Mouse (Mus musculus): ENCODE measurements around the gene Olfr1352. TPM values are rescaled to one million over a fixed set of nuclear protein-coding genes. Genes with fewer than 3 reads are reported as not detected.
"Not testable (repeated sequence)": the region's sequence is repeated elsewhere in the genome, so short reads cannot be mapped to it uniquely, and the experiment has no call there.

Olfr1352 gene
- not detected in 2 replicates for polyA plus RNA-seq (2015; fragmentation: Nextera tagmentation; extraction: Ambion mirVana)

DNA sequence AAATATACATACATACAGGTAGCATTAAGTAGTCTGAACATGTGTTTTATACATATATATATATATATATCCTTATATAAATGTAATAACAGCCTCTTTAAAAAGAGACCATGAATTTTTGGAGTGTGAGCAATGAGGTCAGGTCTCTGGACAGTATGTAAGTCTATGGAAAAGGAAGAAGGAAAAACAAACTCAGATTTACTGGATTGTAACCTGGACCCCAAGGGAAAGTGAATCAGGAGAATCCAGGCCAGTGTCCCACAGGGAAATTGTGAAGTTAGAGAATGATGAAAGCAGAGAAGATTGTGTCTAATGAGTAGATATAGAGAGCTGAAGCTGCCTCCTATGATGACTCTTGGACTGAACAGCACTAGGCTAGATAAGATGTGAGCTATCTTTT is at the start of gene Olfr1352:
TSS of gene Olfr1352 (plus strand) at position 301 of the 400 bp plus-strand sequence.
- Histone ChIP-seq H3K9ac (ENCODE audit: low read depth, low read length) (no peak within 1 kb of the TSS), H3K4me2 (ENCODE audit: low read length) (no peak within 1 kb of the TSS), H3K9me3 (ENCODE audit: control insufficient read depth, low read length) (no peaks in the 10 kb centered on the region), H3K4me3 (ENCODE audit: low read length) (no peak within 1 kb of the TSS), H3K4me1 (ENCODE audit: control insufficient read depth, insufficient read depth, low read depth, low read length) (no peaks in the 10 kb centered on the region), H3K27me3 (replicated peaks; ENCODE audit: control insufficient read depth, insufficient read depth, low read length) (no peaks in the 10 kb centered on the region), H3K36me3 (ENCODE audit: control insufficient read depth, insufficient read depth, low read length) (no peaks in the 10 kb centered on the region), H3K27ac (ENCODE audit: low read depth, low read length) (no peak within 1 kb of the TSS)
- ATAC-seq, result no peak

DNA sequence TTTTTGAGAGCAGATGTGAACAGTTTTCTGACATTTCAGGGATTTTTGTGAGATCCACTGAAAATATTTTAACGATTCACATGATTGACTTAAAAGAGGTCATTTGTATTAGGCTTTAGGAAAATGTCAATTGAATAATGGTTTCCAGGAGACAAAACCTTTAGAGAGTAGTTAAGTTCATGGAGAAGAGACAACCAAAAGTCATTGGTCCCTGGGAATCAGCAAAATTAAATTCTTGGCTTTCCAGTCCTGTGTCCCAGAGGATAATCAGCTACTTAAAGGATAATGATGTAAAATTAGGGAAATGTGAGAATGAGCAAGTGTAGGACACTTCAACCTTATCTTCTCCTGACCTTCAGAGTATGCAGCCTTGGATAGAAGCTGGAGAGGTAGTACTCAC is 30.5 kb upstream of the Olfr1352 start, which contains the start of gene Olfr8:
TSS of gene Olfr8 (plus strand) at position 301 of the 400 bp plus-strand sequence.
- H3K27ac ChIP-seq (ENCODE audit: low read depth, low read length); H3K36me3 ChIP-seq (ENCODE audit: control insufficient read depth, insufficient read depth, low read length); H3K27me3 ChIP-seq (replicated peaks; ENCODE audit: control insufficient read depth, insufficient read depth, low read length); H3K4me1 ChIP-seq (ENCODE audit: control insufficient read depth, insufficient read depth, low read depth, low read length); H3K9ac ChIP-seq (ENCODE audit: low read depth, low read length); H3K9me3 ChIP-seq (ENCODE audit: control insufficient read depth, low read length); H3K4me2 ChIP-seq (ENCODE audit: low read length); ATAC-seq; H3K4me3 ChIP-seq (ENCODE audit: low read length): not testable (repeated sequence)
- 86% methylated on average over 1 of the region's 1 CpGs for WGBS

DNA sequence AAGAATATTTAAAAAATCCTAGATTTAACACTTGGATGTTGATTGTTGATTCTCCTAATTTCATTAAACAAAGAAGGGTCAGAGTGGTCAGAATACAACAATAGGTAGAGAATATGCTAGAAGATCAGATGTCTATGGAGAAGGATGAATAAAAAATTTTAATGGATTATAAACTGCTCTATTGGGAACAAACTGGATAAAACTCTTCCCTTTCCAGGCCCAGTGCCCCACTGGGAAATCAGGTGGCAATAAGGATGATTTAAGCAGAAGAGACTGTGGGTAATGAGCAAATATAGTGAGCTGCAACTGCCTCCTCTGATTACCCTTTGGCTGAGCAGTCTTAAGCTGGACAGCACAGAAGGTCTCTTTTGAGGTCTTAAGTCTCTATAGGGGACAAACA is 17.8 kb upstream of the Olfr1352 start, which contains the start of gene Olfr1353:
TSS of gene Olfr1353 (plus strand) at position 301 of the 400 bp plus-strand sequence.
- H3K9me3 ChIP-seq (ENCODE audit: control insufficient read depth, low read length); H3K36me3 ChIP-seq (ENCODE audit: control insufficient read depth, insufficient read depth, low read length); H3K4me2 ChIP-seq (ENCODE audit: low read length); H3K27ac ChIP-seq (ENCODE audit: low read depth, low read length); H3K4me1 ChIP-seq (ENCODE audit: control insufficient read depth, insufficient read depth, low read depth, low read length); H3K4me3 ChIP-seq (ENCODE audit: low read length); ATAC-seq; H3K27me3 ChIP-seq (replicated peaks; ENCODE audit: control insufficient read depth, insufficient read depth, low read length); H3K9ac ChIP-seq (ENCODE audit: low read depth, low read length): not testable (repeated sequence)

GRCm38 (mm10) chr10:79012172-79012571 is 31.3 kb downstream of the Olfr1352 start, which contains the start of gene Olfr1351:
Olfr1351 (plus strand) TSS chr10:79012472.
- Histone ChIP-seq H3K36me3 (ENCODE audit: control insufficient read depth, insufficient read depth, low read length) (no peaks in the 10 kb centered on the region), H3K4me3 (ENCODE audit: low read length) (no peak within 1 kb of the TSS), H3K4me2 (ENCODE audit: low read length) (no peak within 1 kb of the TSS), H3K27ac (ENCODE audit: low read depth, low read length) (no peak within 1 kb of the TSS), H3K9me3 (ENCODE audit: control insufficient read depth, low read length) (no peaks in the 10 kb centered on the region), H3K9ac (ENCODE audit: low read depth, low read length) (no peak within 1 kb of the TSS), H3K27me3 (replicated peaks; ENCODE audit: control insufficient read depth, insufficient read depth, low read length) (no peaks in the 10 kb centered on the region), H3K4me1 (ENCODE audit: control insufficient read depth, insufficient read depth, low read depth, low read length) (no peaks in the 10 kb centered on the region)
- 84% methylated on average over 1 of the region's 1 CpGs for WGBS
- no peak for ATAC-seq

- Histone ChIP-seq H3K9me3 (ENCODE audit: control insufficient read depth, low read length) (0 out of 2 replicates have a peak, but pooled peaks cover 2% of the 10 kb centered on the region), H3K4me3 (ENCODE audit: low read length) (no peak within 1 kb of the TSS), H3K9ac (ENCODE audit: low read depth, low read length) (no peak within 1 kb of the TSS), H3K4me1 (ENCODE audit: control insufficient read depth, insufficient read depth, low read depth, low read length) (no peaks in the 10 kb centered on the region), H3K27ac (ENCODE audit: low read depth, low read length) (no peak within 1 kb of the TSS), H3K4me2 (ENCODE audit: low read length) (no peak within 1 kb of the TSS), H3K36me3 (ENCODE audit: control insufficient read depth, insufficient read depth, low read length) (no peaks in the 10 kb centered on the region), H3K27me3 (replicated peaks; ENCODE audit: control insufficient read depth, insufficient read depth, low read length) (no peaks in the 10 kb centered on the region)
- no peak for ATAC-seq
Measured at GRCm38 (mm10) chr10:79028441-79028840, 47.6 kb downstream of the Olfr1352 start, which contains the start of gene Olfr57. Olfr57 (plus strand) TSS chr10:79028741.

Other genes with a start within 250 kb of the Olfr1352 start
- 0.25 and 0.26 TPM in 2 replicates for gene Ccdc105, start 228.0 kb upstream of the Olfr1352 start, polyA plus RNA-seq (2015; fragmentation: Nextera tagmentation; extraction: Ambion mirVana)
- 32.6 and 37.3 TPM in 2 replicates for gene Slc1a6, start 200.6 kb upstream of the Olfr1352 start, polyA plus RNA-seq (2015; fragmentation: Nextera tagmentation; extraction: Ambion mirVana)
- gene Olfr1356, start 128.9 kb upstream of the Olfr1352 start, polyA plus RNA-seq (2015; fragmentation: Nextera tagmentation; extraction: Ambion mirVana), result not detected in 2 replicates
- gene Olfr1355, start 105.5 kb upstream of the Olfr1352 start, polyA plus RNA-seq (2015; fragmentation: Nextera tagmentation; extraction: Ambion mirVana), result not detected in 2 replicates
- gene Olfr1354, start 67.9 kb upstream of the Olfr1352 start, polyA plus RNA-seq (2015; fragmentation: Nextera tagmentation; extraction: Ambion mirVana), result not detected in 2 replicates
- not detected in 2 replicates for gene Olfr8, start 30.4 kb upstream of the Olfr1352 start, polyA plus RNA-seq (2015; fragmentation: Nextera tagmentation; extraction: Ambion mirVana)
- not detected in 2 replicates for gene Olfr1353, start 17.7 kb upstream of the Olfr1352 start, polyA plus RNA-seq (2015; fragmentation: Nextera tagmentation; extraction: Ambion mirVana)
- not detected in 2 replicates for gene Olfr1351, start 31.4 kb downstream of the Olfr1352 start, polyA plus RNA-seq (2015; fragmentation: Nextera tagmentation; extraction: Ambion mirVana)
- 0.31 and 0.45 TPM in 2 replicates for gene Olfr57, start 47.7 kb downstream of the Olfr1352 start, polyA plus RNA-seq (2015; fragmentation: Nextera tagmentation; extraction: Ambion mirVana)
- gene 2610008E11Rik, start 116.5 kb downstream of the Olfr1352 start, polyA plus RNA-seq (2015; fragmentation: Nextera tagmentation; extraction: Ambion mirVana), result 38.5 and 43.5 TPM in 2 replicates
- gene Vmn2r80, start 167.7 kb downstream of the Olfr1352 start, polyA plus RNA-seq (2015; fragmentation: Nextera tagmentation; extraction: Ambion mirVana), result not detected in 2 replicates